27 mouse cellular contexts compared by ENCODE assay signal in genomic region chr1:60670172-60670571, GRCm38 (mm10). TPM values are rescaled to one million over a fixed set of nuclear protein-coding genes. Genes with fewer than 3 reads are reported as not detected.
DNase-seq lines count a peak whose midpoint lies in the region; ATAC-seq and TF ChIP-seq lines count a peak whose summit lies in the region.
"Had no signal": no experiment of that assay in that cellular context is flagged by ENCODE, and none has a peak within 500 bp of the region (broad histone marks: within the 10 kb centered on the region; RNA-seq: fewer than 3 reads in every experiment).

No protein-coding gene starts in this region.

- H3K4me2 ChIP-seq in heart, embryonic 15.5 days: no peak overlapping the region
- no peak overlapping the region for H3K4me2 ChIP-seq in kidney, embryonic 16.5 days (replicated peaks; ENCODE audit: low read depth, low read length)
- H3K4me2 ChIP-seq: embryonic facial prominence, embryonic 12.5 days; embryonic facial prominence, embryonic 15.5 days; heart, embryonic 12.5 days; hindbrain, embryonic 12.5 days; hindbrain, embryonic 15.5 days had no signal

- no peak for DNase-seq in heart, postnatal 25 days (ENCODE audit: low spot score)
- no peak for DNase-seq in kidney, postnatal 36 days
- peak; percentile 31 for DNase-seq in Muller cell, postnatal 12 days (ENCODE audit: inconsistent ontology term)
- no peak for DNase-seq in thymus, adult 2 months
- no peak for DNase-seq in cerebellum, adult 9-11 months
- DNase-seq: adrenal gland, adult 2 months; adrenal gland, postnatal 14 days; cerebellum, adult 11 months; cerebellum, adult 2 months; cerebellum, postnatal 10 days; cerebellum, postnatal 36 days; forebrain, postnatal 0 days; gastrocnemius, postnatal 10 days; gastrocnemius, postnatal 36 days; heart, postnatal 4 days had no signal

- H3K27me3 ChIP-seq in heart, embryonic 15.5 days: no peaks in the 10 kb centered on the region
- H3K27me3 ChIP-seq in kidney, embryonic 16.5 days (ENCODE audit: insufficient read depth, low read length): no peaks in the 10 kb centered on the region
- H3K27me3 ChIP-seq in thymus, adult 2 months (ENCODE audit: control insufficient read depth, insufficient read depth, low read length): no peaks in the 10 kb centered on the region
- H3K27me3 ChIP-seq: embryonic facial prominence, embryonic 12.5 days; embryonic facial prominence, embryonic 15.5 days; heart, embryonic 12.5 days; hindbrain, embryonic 12.5 days; hindbrain, embryonic 15.5 days had no signal

- intact Hi-C loops in heart, postnatal 25 days (cut with DNase I): no loop called here

- TF ChIP-seq POLR2A in thymus, adult 2 months (IDR thresholded peaks at IDR 0.05; ENCODE audit: control insufficient read depth, extremely low read depth, insufficient read depth, low read length, poor library complexity): no peak

- H3K36me3 ChIP-seq in heart, embryonic 15.5 days: no peaks in the 10 kb centered on the region
- H3K36me3 ChIP-seq in kidney, embryonic 16.5 days (ENCODE audit: insufficient read depth, low read length): no peaks in the 10 kb centered on the region
- no peaks in the 10 kb centered on the region for H3K36me3 ChIP-seq in thymus, adult 2 months (ENCODE audit: control insufficient read depth, insufficient read depth, low read length)
- H3K36me3 ChIP-seq: embryonic facial prominence, embryonic 12.5 days; embryonic facial prominence, embryonic 15.5 days; heart, embryonic 12.5 days; hindbrain, embryonic 12.5 days; hindbrain, embryonic 15.5 days had no signal

- H3K9ac ChIP-seq in heart, embryonic 15.5 days: no peak overlapping the region
- H3K9ac ChIP-seq in kidney, embryonic 16.5 days (replicated peaks; ENCODE audit: low read length): no peak overlapping the region
- H3K9ac ChIP-seq: embryonic facial prominence, embryonic 12.5 days; embryonic facial prominence, embryonic 15.5 days; forebrain, postnatal 0 days; heart, embryonic 12.5 days; hindbrain, embryonic 12.5 days; hindbrain, embryonic 15.5 days had no signal

- H3K4me3 ChIP-seq in heart, embryonic 15.5 days: no peak overlapping the region
- H3K4me3 ChIP-seq in kidney, embryonic 16.5 days (ENCODE audit: low read length): no peak overlapping the region
- no peak overlapping the region for H3K4me3 ChIP-seq in thymus, adult 2 months (ENCODE audit: control insufficient read depth, insufficient read depth, low read length)
- H3K4me3 ChIP-seq: embryonic facial prominence, embryonic 12.5 days; embryonic facial prominence, embryonic 15.5 days; heart, embryonic 12.5 days; hindbrain, embryonic 12.5 days; hindbrain, embryonic 15.5 days had no signal

- 0 out of 2 replicates have a peak overlapping the region, but pooled peaks have one; percentile 25 for H3K27ac ChIP-seq in heart, embryonic 15.5 days
- H3K27ac ChIP-seq in kidney, embryonic 16.5 days (ENCODE audit: low read length): no peak overlapping the region
- H3K27ac ChIP-seq in thymus, adult 2 months (ENCODE audit: control insufficient read depth, insufficient read depth, low read length): no peak overlapping the region
- H3K27ac ChIP-seq: embryonic facial prominence, embryonic 12.5 days; embryonic facial prominence, embryonic 15.5 days; hindbrain, embryonic 12.5 days; hindbrain, embryonic 15.5 days had no signal

- H3K4me1 ChIP-seq in heart, embryonic 15.5 days (replicated peaks): 0 out of 2 replicates have a peak, but pooled peaks cover 3% of the 10 kb centered on the region
- peaks cover 8% of the 10 kb centered on the region; the same call in 1 of the 2 replicates for H3K4me1 ChIP-seq in kidney, embryonic 16.5 days (ENCODE audit: insufficient read depth, low read length)
- no peaks in the 10 kb centered on the region for H3K4me1 ChIP-seq in thymus, adult 2 months (replicated peaks; ENCODE audit: control insufficient read depth, insufficient read depth, low read length)
- H3K4me1 ChIP-seq: heart, embryonic 12.5 days had no signal

- 75% methylated on average over 5 of the region's 5 CpGs for WGBS in heart, embryonic 15.5 days
- WGBS in kidney, embryonic 16.5 days: 79% methylated on average over 5 of the region's 5 CpGs
- 17% methylated on average over 5 of the region's 5 CpGs for WGBS in thymus, adult 2 months

- TF ChIP-seq CTCF in thymus, adult 2 months (IDR thresholded peaks at IDR 0.05; ENCODE audit: borderline replicate concordance, control insufficient read depth, extremely low read depth, insufficient read depth, low read length, poor library complexity): no peak

- H3K9me3 ChIP-seq in heart, embryonic 15.5 days (replicated peaks): no peaks in the 10 kb centered on the region
- no peaks in the 10 kb centered on the region for H3K9me3 ChIP-seq in kidney, embryonic 16.5 days (ENCODE audit: low read length)
- H3K9me3 ChIP-seq: embryonic facial prominence, embryonic 12.5 days; embryonic facial prominence, embryonic 15.5 days; heart, embryonic 12.5 days; hindbrain, embryonic 12.5 days; hindbrain, embryonic 15.5 days had no signal

- ATAC-seq in heart, embryonic 15.5 days (replicated peaks; ENCODE audit: insufficient number of reproducible peaks, insufficient read depth, low FRiP score, low read depth): no peak
- 0 out of 2 replicates have a peak, but pooled peaks have one; percentile 35 for ATAC-seq in kidney, embryonic 16.5 days (ENCODE audit: low FRiP score, low TSS enrichment)
- peak; percentile 66 to 69; a peak in 3 of 4 replicates for ATAC-seq in hematopoietic stem cell, adult 5-6 weeks (replicated peaks in 1 of 2; ENCODE audit: insufficient read depth in 1 of 2, low FRiP score in 2 of 2, low TSS enrichment in 1 of 2, low read depth in 1 of 2, poor library complexity in 2 of 2, severe bottlenecking in 2 of 2)
- ATAC-seq: CD4-positive, CD25-positive, alpha-beta regulatory T cell, adult 4 months; forebrain, embryonic 14.5 days; forebrain, postnatal 0 days; intestine, postnatal 0 days; Patski had no signal

RNA-seq across cellular contexts. Expression of gene Cd28, which starts 46.4 kb away (rescaled TPM):
- polyA plus RNA-seq in heart, embryonic 15.5 days (2015; fragmentation: Nextera tagmentation; extraction: Ambion mirVana): 0.33 and 1.1 TPM in 2 replicates
- total RNA-seq in heart, postnatal 25 days (2021): 10 to 100 TPM in 1 of 2 experiments, 1 to 10 TPM in 1; 8.7 to 10.2 TPM
- 0.17 and 0.24 TPM in 2 replicates for polyA plus RNA-seq in kidney, embryonic 16.5 days (2015; fragmentation: Nextera tagmentation; extraction: Ambion mirVana)
- total RNA-seq in hematopoietic stem cell, adult 5-6 weeks (2017): 6.5 and 18.0 TPM in 2 replicates
- polyA plus RNA-seq in thymus, adult 2 months (2012; rRNA removed): 56.0 and 58.4 TPM in 2 replicates
- polyA plus RNA-seq: Patski had no signal

Comparison
In these comparisons a context has a peak if more than half of its experiments do, and no peak if none do; other contexts are left out.
1. RNA of gene Cd28, which starts 46.4 kb away (polyA plus RNA-seq): 56.0 to 58.4 TPM in thymus, adult 2 months; 0.33 to 1.1 TPM in heart, embryonic 15.5 days and 0.17 to 0.24 TPM in kidney, embryonic 16.5 days; every median in the first group is over 10 times any median in the second.